Mouse (Mus musculus): ENCODE measurements around the gene Hist1h1t. TPM values are rescaled to one million over a fixed set of nuclear protein-coding genes. Genes with fewer than 3 reads are reported as not detected.
A peak's percentile ranks its signal among the peaks of the same experiment; 100 is the strongest.

Hist1h1t gene
- polyA plus RNA-seq, 1 experiment = not detected

DNA sequence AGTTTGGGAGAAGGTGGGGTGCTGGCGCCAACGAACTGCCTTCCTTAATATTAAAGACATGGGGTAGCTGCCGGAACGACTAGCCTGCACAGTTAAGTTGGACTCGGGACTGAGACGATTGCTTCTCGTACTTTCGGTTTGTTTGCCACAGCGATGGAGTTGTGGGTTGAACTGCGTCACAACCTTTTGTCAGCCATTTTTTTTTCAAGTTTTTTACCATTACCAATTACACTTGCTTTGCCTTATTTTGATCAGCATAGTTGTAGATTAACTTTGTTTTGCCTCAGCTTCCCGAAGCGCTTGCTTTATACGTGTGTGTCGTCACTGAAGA lies 44.3 kb downstream of the Hist1h1t start:
- H3K4me1 ChIP-seq (ENCODE audit: control insufficient read depth, insufficient read depth, low read length) = peaks cover 6% of the 10 kb centered on the region
- TF ChIP-seq CTCF (IDR thresholded peaks at IDR 0.05; ENCODE audit: borderline replicate concordance, insufficient read depth, low read length) (no peak), POLR2A (IDR thresholded peaks at IDR 0.05; ENCODE audit: low read depth, low read length) (peak; percentile 67)
- peak overlapping the region; percentile 83 for H3K4me3 ChIP-seq (ENCODE audit: insufficient read depth, low read length)
- peak overlapping the region; percentile 96 for H3K27ac ChIP-seq (ENCODE audit: insufficient read depth, low read length)

DNA sequence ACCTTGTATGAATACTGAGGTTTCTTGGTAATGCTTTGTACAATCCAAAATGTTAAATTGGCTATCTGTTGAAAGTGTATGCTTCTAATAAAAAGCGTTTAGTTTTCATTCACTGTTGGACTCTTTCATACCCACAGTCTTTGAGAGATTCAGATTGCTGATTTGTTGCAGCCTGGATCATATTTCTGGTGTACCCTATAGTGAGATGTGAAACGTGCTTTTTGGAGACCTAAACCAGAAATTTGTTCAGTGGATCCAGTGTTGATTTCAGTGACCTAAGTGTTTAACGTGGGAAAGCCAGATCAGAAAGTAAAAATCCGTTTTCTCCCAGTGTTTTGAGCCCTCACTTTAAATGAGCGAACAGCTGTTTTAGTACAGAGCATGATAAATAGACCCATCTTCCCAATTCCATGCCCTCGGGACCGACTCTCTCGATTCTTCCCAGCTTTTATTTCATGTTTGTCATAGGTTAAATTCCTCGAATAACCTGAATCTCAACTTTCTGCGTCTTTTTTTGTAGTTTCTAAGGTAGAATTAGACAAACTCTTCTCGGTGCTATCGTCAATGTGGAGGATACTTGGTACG lies 44.7 kb downstream of the Hist1h1t start:
- Histone ChIP-seq H3K4me1 (ENCODE audit: control insufficient read depth, insufficient read depth, low read length) (peaks cover 6% of the 10 kb centered on the region), H3K4me3 (ENCODE audit: insufficient read depth, low read length) (peak overlapping the region; percentile 83), H3K27ac (ENCODE audit: insufficient read depth, low read length) (peak overlapping the region; percentile 96)
- peak; percentile 45; the same call in 1 of the 2 replicates for TF ChIP-seq POLR2A (IDR thresholded peaks at IDR 0.05; ENCODE audit: low read depth, low read length)
- no peak for TF ChIP-seq CTCF (IDR thresholded peaks at IDR 0.05; ENCODE audit: borderline replicate concordance, insufficient read depth, low read length)

DNA sequence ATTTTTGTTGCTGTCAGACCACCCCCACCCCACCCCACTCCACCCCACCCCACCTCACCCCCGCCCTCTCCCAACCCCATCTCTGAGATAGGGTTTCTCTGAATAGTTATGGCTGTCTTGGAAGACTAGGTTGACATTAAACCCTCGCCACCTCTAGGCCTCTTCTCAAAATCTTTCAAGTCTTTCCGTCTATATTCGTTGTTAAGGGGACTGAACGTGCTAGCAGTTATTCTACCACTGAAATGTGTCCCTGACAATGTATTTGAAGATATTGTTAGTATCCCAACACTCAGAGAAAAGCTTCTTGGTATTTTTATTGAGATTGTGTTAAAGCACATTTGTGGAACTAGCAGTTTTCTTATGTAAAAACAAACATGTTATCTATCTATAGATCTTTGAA lies 45.3 kb downstream of the Hist1h1t start:
- H3K4me3 ChIP-seq (ENCODE audit: insufficient read depth, low read length) = no peak overlapping the region
- peaks cover 6% of the 10 kb centered on the region; the same call in 1 of the 2 replicates for H3K4me1 ChIP-seq (ENCODE audit: control insufficient read depth, insufficient read depth, low read length)
- H3K27ac ChIP-seq (ENCODE audit: insufficient read depth, low read length) = no peak overlapping the region
- TF ChIP-seq CTCF (IDR thresholded peaks at IDR 0.05; ENCODE audit: borderline replicate concordance, insufficient read depth, low read length) (no peak), POLR2A (IDR thresholded peaks at IDR 0.05; ENCODE audit: low read depth, low read length) (no peak)

DNA sequence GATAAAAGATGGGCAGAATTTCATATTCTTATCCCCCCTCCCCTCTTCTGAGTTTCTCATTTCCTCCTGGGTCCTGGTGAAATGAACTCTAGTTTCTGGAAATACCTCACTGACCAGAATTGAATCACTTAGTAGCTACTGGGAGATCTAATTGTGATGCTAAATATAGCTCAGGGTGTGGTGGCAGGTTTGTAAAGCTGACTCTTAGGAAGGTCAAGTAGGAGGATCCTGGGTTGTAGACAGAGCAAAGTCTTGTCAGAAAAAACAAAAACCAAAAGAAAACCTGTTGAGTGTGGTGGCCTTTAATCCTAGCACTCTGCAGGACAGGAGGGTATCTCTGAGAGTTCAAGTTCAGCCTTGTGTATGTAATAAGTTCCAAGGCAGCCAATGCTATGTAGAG lies 46.4 kb downstream of the Hist1h1t start:
- Histone ChIP-seq H3K4me3 (ENCODE audit: insufficient read depth, low read length) (no peak overlapping the region), H3K27ac (ENCODE audit: insufficient read depth, low read length) (no peak overlapping the region), H3K4me1 (ENCODE audit: control insufficient read depth, insufficient read depth, low read length) (peaks cover 6% of the 10 kb centered on the region; the same call in 1 of the 2 replicates)
- TF ChIP-seq CTCF (IDR thresholded peaks at IDR 0.05; ENCODE audit: borderline replicate concordance, insufficient read depth, low read length) = no peak
- no peak for TF ChIP-seq POLR2A (IDR thresholded peaks at IDR 0.05; ENCODE audit: low read depth, low read length)

DNA sequence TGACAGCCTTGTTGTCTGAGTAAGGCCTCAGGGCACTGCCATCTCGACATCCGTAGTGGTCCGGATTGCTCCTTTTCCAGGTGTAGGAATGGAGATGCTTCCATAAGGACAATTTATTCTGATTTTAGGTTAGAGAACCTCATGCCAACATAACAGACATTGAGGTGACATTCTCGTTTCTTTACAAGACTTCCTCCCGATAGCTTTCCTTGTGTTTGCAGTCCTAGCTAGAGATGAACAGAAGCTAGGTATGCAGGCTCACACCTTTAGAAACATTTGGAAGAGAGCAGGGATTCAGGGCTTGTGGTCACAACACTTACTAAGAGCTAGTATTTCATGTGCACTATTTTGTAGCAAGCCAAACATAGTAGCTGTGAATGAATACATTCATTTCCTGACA lies 47.6 kb downstream of the Hist1h1t start:
- TF ChIP-seq POLR2A (IDR thresholded peaks at IDR 0.05; ENCODE audit: low read depth, low read length) = no peak
- no peak for TF ChIP-seq CTCF (IDR thresholded peaks at IDR 0.05; ENCODE audit: borderline replicate concordance, insufficient read depth, low read length)
- Histone ChIP-seq H3K4me3 (ENCODE audit: insufficient read depth, low read length) (no peak overlapping the region), H3K27ac (ENCODE audit: insufficient read depth, low read length) (no peak overlapping the region), H3K4me1 (ENCODE audit: control insufficient read depth, insufficient read depth, low read length) (peaks cover 6% of the 10 kb centered on the region; the same call in 1 of the 2 replicates)

DNA sequence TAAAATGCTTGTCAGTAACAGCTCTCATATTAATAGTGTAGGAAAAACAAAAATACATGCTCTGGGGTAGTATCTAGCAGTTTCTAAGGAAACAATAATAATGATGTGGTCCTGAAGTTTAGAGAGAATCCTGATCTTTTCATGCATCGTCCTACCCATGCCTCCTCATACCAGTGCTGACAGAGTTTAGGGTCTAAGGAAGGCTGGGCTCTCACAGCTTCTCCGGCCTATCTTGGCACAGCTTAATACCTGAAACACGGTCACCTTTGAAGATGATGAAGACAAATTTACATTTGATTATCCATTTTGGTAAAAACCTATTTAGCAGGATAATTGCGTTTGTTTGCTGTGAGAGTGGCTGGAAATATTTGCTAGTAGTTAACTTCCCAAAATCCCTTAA lies 48.3 kb downstream of the Hist1h1t start:
- peaks cover 6% of the 10 kb centered on the region for H3K4me1 ChIP-seq (ENCODE audit: control insufficient read depth, insufficient read depth, low read length)
- H3K27ac ChIP-seq (ENCODE audit: insufficient read depth, low read length) = peak overlapping the region; percentile 66; the same call in 1 of the 2 replicates
- no peak overlapping the region; the same call in 1 of the 2 replicates for H3K4me3 ChIP-seq (ENCODE audit: insufficient read depth, low read length)
- TF ChIP-seq POLR2A (IDR thresholded peaks at IDR 0.05; ENCODE audit: low read depth, low read length) (no peak; the same call in 1 of the 2 replicates), CTCF (IDR thresholded peaks at IDR 0.05; ENCODE audit: borderline replicate concordance, insufficient read depth, low read length) (no peak)

DNA sequence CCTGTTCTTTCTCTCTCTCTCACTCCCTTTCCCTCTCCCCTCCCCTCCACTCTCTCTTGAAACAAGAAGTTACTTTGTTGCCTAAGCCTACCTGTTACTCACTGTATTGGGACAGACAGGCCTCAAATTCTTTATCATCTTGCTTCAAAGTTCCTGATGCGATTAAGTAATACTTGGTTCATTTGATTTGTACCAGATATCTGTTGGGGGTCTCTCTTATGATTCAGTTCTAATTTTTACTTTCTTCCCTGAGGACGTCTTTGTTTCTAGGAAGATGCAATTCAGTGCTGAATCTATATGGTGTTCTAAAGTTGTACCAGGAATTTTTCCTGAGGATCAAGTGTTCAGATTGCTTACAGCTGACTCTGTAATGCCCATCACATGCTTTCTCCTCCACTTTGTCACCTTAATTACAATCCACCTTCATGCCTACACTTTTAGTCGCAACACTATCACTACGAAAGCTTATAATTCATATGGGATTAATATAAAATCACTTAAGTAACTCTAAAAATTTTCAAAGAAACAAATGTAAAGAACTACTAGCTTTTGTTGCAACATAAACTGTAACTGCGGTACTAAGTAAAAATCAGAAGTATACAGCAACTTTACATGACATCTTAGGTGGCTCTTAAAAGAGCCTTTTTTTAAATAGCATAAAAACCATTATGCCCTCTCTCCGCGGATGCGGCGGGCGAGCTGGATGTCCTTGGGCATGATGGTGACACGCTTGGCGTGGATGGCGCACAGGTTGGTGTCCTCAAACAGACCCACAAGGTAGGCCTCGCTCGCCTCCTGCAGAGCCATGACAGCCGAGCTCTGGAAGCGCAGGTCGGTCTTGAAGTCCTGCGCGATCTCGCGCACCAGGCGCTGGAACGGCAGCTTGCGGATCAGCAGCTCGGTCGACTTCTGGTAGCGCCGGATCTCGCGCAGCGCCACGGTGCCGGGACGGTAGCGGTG lies 49.1 kb downstream of the Hist1h1t start:
- peak overlapping the region; percentile 47 for H3K4me3 ChIP-seq (ENCODE audit: insufficient read depth, low read length)
- H3K4me1 ChIP-seq (ENCODE audit: control insufficient read depth, insufficient read depth, low read length) = peaks cover 8% of the 10 kb centered on the region
- H3K27ac ChIP-seq (ENCODE audit: insufficient read depth, low read length) = peak overlapping the region; percentile 66
- TF ChIP-seq POLR2A (IDR thresholded peaks at IDR 0.05; ENCODE audit: low read depth, low read length) (peak; percentile 76), CTCF (IDR thresholded peaks at IDR 0.05; ENCODE audit: borderline replicate concordance, insufficient read depth, low read length) (no peak)

DNA sequence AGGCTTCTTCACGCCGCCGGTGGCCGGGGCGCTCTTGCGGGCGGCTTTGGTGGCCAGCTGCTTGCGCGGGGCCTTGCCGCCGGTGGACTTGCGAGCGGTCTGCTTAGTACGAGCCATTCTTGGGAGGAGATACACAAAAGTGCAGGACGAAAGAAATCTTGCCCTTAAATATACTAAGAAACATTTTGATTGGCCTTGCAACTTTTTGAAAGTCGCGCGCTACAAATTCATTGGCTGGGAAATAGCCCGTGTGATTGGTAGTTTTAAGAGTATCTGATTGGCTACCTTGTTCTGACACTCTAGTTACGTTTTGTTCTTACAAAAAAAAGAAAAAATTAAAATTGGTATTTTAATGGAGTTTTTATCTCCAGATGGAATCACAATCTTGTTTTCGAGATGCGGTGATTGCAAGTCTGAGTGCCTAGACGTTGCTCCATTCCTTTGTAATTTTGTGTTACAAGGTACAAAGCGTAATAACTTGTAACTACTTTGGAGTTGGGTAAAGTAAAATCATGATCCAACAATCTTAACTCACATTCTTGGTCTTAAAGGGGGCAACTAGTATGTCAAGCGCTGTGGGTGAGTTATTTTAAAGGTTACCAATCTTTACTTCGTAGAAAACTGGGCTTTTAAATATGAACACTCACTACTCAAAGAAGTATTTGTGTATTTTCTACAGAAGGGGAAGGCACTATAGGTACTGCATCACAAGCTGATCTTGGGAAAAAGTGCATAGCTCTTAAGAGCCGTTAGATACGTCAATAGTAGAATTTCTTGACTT lies 50.0 kb downstream of the Hist1h1t start, which contains the start of gene Hist1h3c:
TSS of gene Hist1h3c (minus strand) at position 222 of the 781 bp plus-strand sequence.
- TF ChIP-seq CTCF (IDR thresholded peaks at IDR 0.05; ENCODE audit: borderline replicate concordance, insufficient read depth, low read length) (no peak), POLR2A (IDR thresholded peaks at IDR 0.05; ENCODE audit: low read depth, low read length) (peak; percentile 70)
- Histone ChIP-seq H3K4me3 (ENCODE audit: insufficient read depth, low read length) (peak within 1 kb of the TSS; percentile 47), H3K4me1 (ENCODE audit: control insufficient read depth, insufficient read depth, low read length) (peaks cover 12% of the 10 kb centered on the region), H3K27ac (ENCODE audit: insufficient read depth, low read length) (peak within 1 kb of the TSS; percentile 99)

Other genes starting within 250 kb of the Hist1h1t start
- not detected in 2 replicates for gene Btn1a1, start 229.9 kb upstream of the Hist1h1t start, polyA plus RNA-seq (2011; ENCODE audit: insufficient read length, low read depth, missing spikeins)
- not detected in 2 replicates for gene Btn2a2, start 207.0 kb upstream of the Hist1h1t start, polyA plus RNA-seq (2011; ENCODE audit: insufficient read length, low read depth, missing spikeins)
- 8.1 and 10.5 TPM in 2 replicates for gene Hist1h4h, start 164.8 kb upstream of the Hist1h1t start, polyA plus RNA-seq (2011; ENCODE audit: insufficient read length, low read depth, missing spikeins)
- 12.7 and 20.4 TPM in 2 replicates for gene Hist1h2af, start 161.9 kb upstream of the Hist1h1t start, polyA plus RNA-seq (2011; ENCODE audit: insufficient read length, low read depth, missing spikeins)
- 5.7 TPM in 1 of 2 replicates, not detected in the other for gene Hist1h3g, start 160.4 kb upstream of the Hist1h1t start, polyA plus RNA-seq (2011; ENCODE audit: insufficient read length, low read depth, missing spikeins)
- 1.8 and 4.0 TPM in 2 replicates for gene Hist1h2bh, start 152.4 kb upstream of the Hist1h1t start, polyA plus RNA-seq (2011; ENCODE audit: insufficient read length, low read depth, missing spikeins)
- gene Hist1h3f, start 151.8 kb upstream of the Hist1h1t start, polyA plus RNA-seq (2011; ENCODE audit: insufficient read length, low read depth, missing spikeins) = 0.61 and 0.70 TPM in 2 replicates
- 9.6 and 18.1 TPM in 2 replicates for gene Hist1h4f, start 144.2 kb upstream of the Hist1h1t start, polyA plus RNA-seq (2011; ENCODE audit: insufficient read length, low read depth, missing spikeins)
- gene Hist1h1d, start 142.6 kb upstream of the Hist1h1t start, polyA plus RNA-seq (2011; ENCODE audit: insufficient read length, low read depth, missing spikeins) = 0.83 and 2.7 TPM in 2 replicates
- 2.4 and 3.4 TPM in 2 replicates for gene Hist1h3e, start 133.4 kb upstream of the Hist1h1t start, polyA plus RNA-seq (2011; ENCODE audit: insufficient read length, low read depth, missing spikeins)
- gene Hist1h2ae, start 124.6 kb upstream of the Hist1h1t start, polyA plus RNA-seq (2011; ENCODE audit: insufficient read length, low read depth, missing spikeins) = 3.4 and 6.0 TPM in 2 replicates
- gene Hist1h2bg, start 124.4 kb upstream of the Hist1h1t start, polyA plus RNA-seq (2011; ENCODE audit: insufficient read length, low read depth, missing spikeins) = 12.6 and 22.6 TPM in 2 replicates
- gene Hist1h2bf, start 121.6 kb upstream of the Hist1h1t start, polyA plus RNA-seq (2011; ENCODE audit: insufficient read length, low read depth, missing spikeins) = 5.7 and 6.4 TPM in 2 replicates
- 2.9 and 3.0 TPM in 2 replicates for gene Hist1h2ad, start 121.4 kb upstream of the Hist1h1t start, polyA plus RNA-seq (2011; ENCODE audit: insufficient read length, low read depth, missing spikeins)
- 2.4 and 5.1 TPM in 2 replicates for gene Hist1h3d, start 120.1 kb upstream of the Hist1h1t start, polyA plus RNA-seq (2011; ENCODE audit: insufficient read length, low read depth, missing spikeins)
- gene Hist1h4d, start 114.2 kb upstream of the Hist1h1t start, polyA plus RNA-seq (2011; ENCODE audit: insufficient read length, low read depth, missing spikeins) = 3.7 and 6.8 TPM in 2 replicates
- gene Hist1h2be, start 74.7 kb upstream of the Hist1h1t start, polyA plus RNA-seq (2011; ENCODE audit: insufficient read length, low read depth, missing spikeins) = 2.2 and 4.1 TPM in 2 replicates
- gene Hist1h1e, start 73.3 kb upstream of the Hist1h1t start, polyA plus RNA-seq (2011; ENCODE audit: insufficient read length, low read depth, missing spikeins) = 3.8 and 8.8 TPM in 2 replicates
- 0.79 and 0.82 TPM in 2 replicates for gene Hist1h2ac, start 11.9 kb upstream of the Hist1h1t start, polyA plus RNA-seq (2011; ENCODE audit: insufficient read length, low read depth, missing spikeins)
- gene Hist1h2bc, start 11.6 kb upstream of the Hist1h1t start, polyA plus RNA-seq (2011; ENCODE audit: insufficient read length, low read depth, missing spikeins) = 55.6 and 62.4 TPM in 2 replicates
- 2.8 and 3.8 TPM in 2 replicates for gene Hist1h4c, start 2.6 kb downstream of the Hist1h1t start, polyA plus RNA-seq (2011; ENCODE audit: insufficient read length, low read depth, missing spikeins)
- gene Hfe, start 15.0 kb downstream of the Hist1h1t start, polyA plus RNA-seq (2011; ENCODE audit: insufficient read length, low read depth, missing spikeins) = 4.6 and 7.9 TPM in 2 replicates
- gene Hist1h1c, start 43.0 kb downstream of the Hist1h1t start, polyA plus RNA-seq (2011; ENCODE audit: insufficient read length, low read depth, missing spikeins) = 69.4 and 72.0 TPM in 2 replicates
- gene Hist1h3c, start 49.8 kb downstream of the Hist1h1t start, polyA plus RNA-seq (2011; ENCODE audit: insufficient read length, low read depth, missing spikeins) = 2.6 and 5.4 TPM in 2 replicates
- 4.2 and 5.7 TPM in 2 replicates for gene Hist1h2bb, start 50.9 kb downstream of the Hist1h1t start, polyA plus RNA-seq (2011; ENCODE audit: insufficient read length, low read depth, missing spikeins)
- gene Hist1h2ab, start 55.3 kb downstream of the Hist1h1t start, polyA plus RNA-seq (2011; ENCODE audit: insufficient read length, low read depth, missing spikeins) = 10.0 and 12.3 TPM in 2 replicates
- 5.6 and 6.3 TPM in 2 replicates for gene Hist1h3b, start 56.5 kb downstream of the Hist1h1t start, polyA plus RNA-seq (2011; ENCODE audit: insufficient read length, low read depth, missing spikeins)
- 7.8 and 12.5 TPM in 2 replicates for gene Hist1h4b, start 61.2 kb downstream of the Hist1h1t start, polyA plus RNA-seq (2011; ENCODE audit: insufficient read length, low read depth, missing spikeins)
- 1.3 and 5.4 TPM in 2 replicates for gene Hist1h4a, start 65.4 kb downstream of the Hist1h1t start, polyA plus RNA-seq (2011; ENCODE audit: insufficient read length, low read depth, missing spikeins)
- gene Hist1h3a, start 66.6 kb downstream of the Hist1h1t start, polyA plus RNA-seq (2011; ENCODE audit: insufficient read length, low read depth, missing spikeins) = 2.0 and 5.5 TPM in 2 replicates
- 2.3 and 7.9 TPM in 2 replicates for gene Hist1h1a, start 67.9 kb downstream of the Hist1h1t start, polyA plus RNA-seq (2011; ENCODE audit: insufficient read length, low read depth, missing spikeins)
- gene Trim38, start 74.1 kb downstream of the Hist1h1t start, polyA plus RNA-seq (2011; ENCODE audit: insufficient read length, low read depth, missing spikeins) = not detected in 2 replicates
- not detected in 2 replicates for gene Slc17a2, start 111.2 kb downstream of the Hist1h1t start, polyA plus RNA-seq (2011; ENCODE audit: insufficient read length, low read depth, missing spikeins)
- not detected in 2 replicates for gene Slc17a3, start 143.6 kb downstream of the Hist1h1t start, polyA plus RNA-seq (2011; ENCODE audit: insufficient read length, low read depth, missing spikeins)
- gene Slc17a1, start 171.9 kb downstream of the Hist1h1t start, polyA plus RNA-seq (2011; ENCODE audit: insufficient read length, low read depth, missing spikeins) = not detected in 2 replicates
- gene Slc17a4, start 219.2 kb downstream of the Hist1h1t start, polyA plus RNA-seq (2011; ENCODE audit: insufficient read length, low read depth, missing spikeins) = not detected in 2 replicates
- gene Hist1h2ba, start 238.3 kb downstream of the Hist1h1t start, polyA plus RNA-seq (2011; ENCODE audit: insufficient read length, low read depth, missing spikeins) = not detected in 2 replicates
- gene Hist1h2aa, start 238.6 kb downstream of the Hist1h1t start, polyA plus RNA-seq (2011; ENCODE audit: insufficient read length, low read depth, missing spikeins) = not detected in 2 replicates